Mouse (Mus musculus) retina, adult 2 months (tissue): ENCODE measurements around the gene 2310079G19Rik.
A peak's percentile ranks its signal among the peaks of the same experiment; 100 is the strongest.

Source experiments
- DNase-seq: peaks from one replicate; pipeline ENCODE4 v3.0.0-alpha.2; 2012; ENCODE audit warnings: low read depth, low spot score

2310079G19Rik gene

GRCm38 (mm10) chr16:88627566-88627965, at the start of gene 2310079G19Rik:
2310079G19Rik (minus strand) TSS chr16:88627666.
- DNase-seq, result no peak

- DNase-seq, result no peak
Observed at GRCm38 (mm10) chr16:88671571-88671970, 44.1 kb upstream of the 2310079G19Rik start, which contains the start of gene Krtap27-1. Krtap27-1 (minus strand) TSS chr16:88671671.

GRCm38 (mm10) chr16:88657426-88657825, 30.0 kb upstream of the 2310079G19Rik start:
- peak; percentile 13 for DNase-seq

- DNase-seq, result no peak
Observed at GRCm38 (mm10) chr16:88651952-88652351, 24.5 kb upstream of the 2310079G19Rik start.

GRCm38 (mm10) chr16:88651082-88651481, 23.6 kb upstream of the 2310079G19Rik start:
- DNase-seq, result no peak

GRCm38 (mm10) chr16:88647358-88647846, 19.9 kb upstream of the 2310079G19Rik start, which contains the start of gene Krtap26-1:
Krtap26-1 (minus strand) TSS chr16:88647796.
- DNase-seq, result no peak

- DNase-seq, result no peak
Observed at GRCm38 (mm10) chr16:88646366-88647111, 19.1 kb upstream of the 2310079G19Rik start.

GRCm38 (mm10) chr16:88640053-88640452, 12.6 kb upstream of the 2310079G19Rik start:
- no peak for DNase-seq

GRCm38 (mm10) chr16:88635142-88635541, 7.7 kb upstream of the 2310079G19Rik start:
- no peak for DNase-seq

GRCm38 (mm10) chr16:88631474-88631873, 4.0 kb upstream of the 2310079G19Rik start:
- DNase-seq, result no peak

GRCm38 (mm10) chr16:88612712-88613111, 14.8 kb downstream of the 2310079G19Rik start:
- peak; percentile 20 for DNase-seq

GRCm38 (mm10) chr16:88611922-88612321, 15.5 kb downstream of the 2310079G19Rik start, which contains the start of gene Krtap24-1:
Krtap24-1 (minus strand) TSS chr16:88612279.
- no peak for DNase-seq

- DNase-seq, result no peak
Observed at GRCm38 (mm10) chr16:88604570-88604969, 22.9 kb downstream of the 2310079G19Rik start.

GRCm38 (mm10) chr16:88602464-88602863, 25.0 kb downstream of the 2310079G19Rik start:
- DNase-seq, result no peak

GRCm38 (mm10) chr16:88600303-88600702, 27.2 kb downstream of the 2310079G19Rik start:
- no peak for DNase-seq

- no peak for DNase-seq
Observed at GRCm38 (mm10) chr16:88599504-88600237, 27.8 kb downstream of the 2310079G19Rik start.

- DNase-seq, result no peak
Observed at GRCm38 (mm10) chr16:88592758-88593157, 34.7 kb downstream of the 2310079G19Rik start.

- no peak for DNase-seq
Observed at GRCm38 (mm10) chr16:88583338-88583737, 44.1 kb downstream of the 2310079G19Rik start.
